Comparison of ENCODE assay signal across 8 mouse cellular contexts in genomic region chr14:118706962-118707361, GRCm38 (mm10). TPM values are rescaled to one million over a fixed set of nuclear protein-coding genes. Genes with fewer than 3 reads are reported as not detected.
DNase-seq lines count a peak whose midpoint lies in the region; ATAC-seq lines count a peak whose summit lies in the region.

No protein-coding gene starts in this region.

- no peak overlapping the region for H3K27ac ChIP-seq in lung, embryonic 16.5 days (ENCODE audit: low read length)
- H3K27ac ChIP-seq in limb, embryonic 10.5 days, result no peak overlapping the region
- no peak overlapping the region for H3K27ac ChIP-seq in neural tube, embryonic 13.5 days (replicated peaks)

- no peaks in the 10 kb centered on the region for H3K36me3 ChIP-seq in lung, embryonic 16.5 days (ENCODE audit: control insufficient read depth, insufficient read depth, low read length)
- no peaks in the 10 kb centered on the region for H3K36me3 ChIP-seq in limb, embryonic 10.5 days
- no peaks in the 10 kb centered on the region for H3K36me3 ChIP-seq in neural tube, embryonic 13.5 days

- H3K4me1 ChIP-seq in lung, embryonic 16.5 days (replicated peaks; ENCODE audit: control insufficient read depth, insufficient read depth, low read length), result peaks cover 13% of the 10 kb centered on the region
- peaks cover 30% of the 10 kb centered on the region for H3K4me1 ChIP-seq in limb, embryonic 10.5 days
- H3K4me1 ChIP-seq in neural tube, embryonic 13.5 days (replicated peaks), result peaks cover 27% of the 10 kb centered on the region

- H3K4me2 ChIP-seq in lung, embryonic 16.5 days (ENCODE audit: low read depth, low read length), result 0 out of 2 replicates have a peak overlapping the region, but pooled peaks have one; percentile 92
- H3K4me2 ChIP-seq in neural tube, embryonic 13.5 days, result peak overlapping the region; percentile 92

- peaks cover 26% of the 10 kb centered on the region for H3K27me3 ChIP-seq in lung, embryonic 16.5 days (ENCODE audit: control insufficient read depth, insufficient read depth, low read depth, low read length)
- peaks cover 82% of the 10 kb centered on the region for H3K27me3 ChIP-seq in limb, embryonic 10.5 days (ENCODE audit: low read depth, poor library complexity, severe bottlenecking)
- H3K27me3 ChIP-seq in neural tube, embryonic 13.5 days, result peaks cover 50% of the 10 kb centered on the region

- WGBS in lung, embryonic 16.5 days, result 83% methylated on average over 11 of the region's 11 CpGs
- WGBS in limb, embryonic 10.5 days, result 82% methylated on average over 11 of the region's 11 CpGs
- 78% methylated on average over 11 of the region's 11 CpGs for WGBS in neural tube, embryonic 13.5 days

- H3K9ac ChIP-seq in lung, embryonic 16.5 days (ENCODE audit: low read length), result no peak overlapping the region
- H3K9ac ChIP-seq in neural tube, embryonic 13.5 days, result no peak overlapping the region

- intact Hi-C loops in gastrocnemius, postnatal 36 days (cut with DNase I), result no loop called here

- H3K4me3 ChIP-seq in lung, embryonic 16.5 days (ENCODE audit: low read length), result no peak overlapping the region
- H3K4me3 ChIP-seq in limb, embryonic 10.5 days, result peak overlapping the region; percentile 56; the same call in 1 of the 2 replicates
- peak overlapping the region; percentile 72 for H3K4me3 ChIP-seq in neural tube, embryonic 13.5 days

- DNase-seq in gastrocnemius, adult 18-20 months (ENCODE audit: low spot score), result peak; percentile 39
- DNase-seq in gastrocnemius, postnatal 36 days, result no peak
- DNase-seq in lung, postnatal 36 days, result no peak
- no peak for DNase-seq in limb, embryonic 10.5 days (ENCODE audit: low spot score)
- DNase-seq in cerebellum, postnatal 25 days, result no peak
- no peak for DNase-seq in urinary bladder, adult 2 months (ENCODE audit: low spot score)

- ATAC-seq in lung, embryonic 16.5 days (ENCODE audit: low read depth), result no peak
- no peak for ATAC-seq in neural tube, embryonic 13.5 days (ENCODE audit: low read depth)

- H3K9me3 ChIP-seq in lung, embryonic 16.5 days (ENCODE audit: control insufficient read depth, low read length), result no peaks in the 10 kb centered on the region
- no peaks in the 10 kb centered on the region for H3K9me3 ChIP-seq in limb, embryonic 10.5 days (replicated peaks)
- H3K9me3 ChIP-seq in neural tube, embryonic 13.5 days, result no peaks in the 10 kb centered on the region

RNA-seq across cellular contexts. Expression of gene Abcc4, which starts 0.9 kb away (rescaled TPM):
- total RNA-seq in gastrocnemius, adult 18-20 months (2021), result 10 to 100 TPM in 1 of 2 experiments, 1 to 10 TPM in 1; 7.8 to 10.0 TPM
- 10 to 100 TPM; 10.7 to 11.6 TPM for total RNA-seq in gastrocnemius, postnatal 36 days (2021)
- 2.2 and 2.5 TPM in 2 replicates for polyA plus RNA-seq in lung, embryonic 16.5 days (2015; fragmentation: Nextera tagmentation; extraction: Ambion mirVana)
- polyA plus RNA-seq in limb, embryonic 10.5 days (2016; fragmentation: Nextera tagmentation; extraction: Ambion mirVana), result 2.1 and 2.5 TPM in 2 replicates
- 4.0 and 4.7 TPM in 2 replicates for polyA plus RNA-seq in neural tube, embryonic 13.5 days (2015; fragmentation: Nextera tagmentation; extraction: Ambion mirVana)
- polyA plus RNA-seq in urinary bladder, adult 2 months (2012; rRNA removed), result 25.8 and 34.0 TPM in 2 replicates
